Mouse (Mus musculus): ENCODE measurements around the gene Ahsg.
A peak's percentile ranks its signal among the peaks of the same experiment; 100 is the strongest.

The Ahsg gene

DNA sequence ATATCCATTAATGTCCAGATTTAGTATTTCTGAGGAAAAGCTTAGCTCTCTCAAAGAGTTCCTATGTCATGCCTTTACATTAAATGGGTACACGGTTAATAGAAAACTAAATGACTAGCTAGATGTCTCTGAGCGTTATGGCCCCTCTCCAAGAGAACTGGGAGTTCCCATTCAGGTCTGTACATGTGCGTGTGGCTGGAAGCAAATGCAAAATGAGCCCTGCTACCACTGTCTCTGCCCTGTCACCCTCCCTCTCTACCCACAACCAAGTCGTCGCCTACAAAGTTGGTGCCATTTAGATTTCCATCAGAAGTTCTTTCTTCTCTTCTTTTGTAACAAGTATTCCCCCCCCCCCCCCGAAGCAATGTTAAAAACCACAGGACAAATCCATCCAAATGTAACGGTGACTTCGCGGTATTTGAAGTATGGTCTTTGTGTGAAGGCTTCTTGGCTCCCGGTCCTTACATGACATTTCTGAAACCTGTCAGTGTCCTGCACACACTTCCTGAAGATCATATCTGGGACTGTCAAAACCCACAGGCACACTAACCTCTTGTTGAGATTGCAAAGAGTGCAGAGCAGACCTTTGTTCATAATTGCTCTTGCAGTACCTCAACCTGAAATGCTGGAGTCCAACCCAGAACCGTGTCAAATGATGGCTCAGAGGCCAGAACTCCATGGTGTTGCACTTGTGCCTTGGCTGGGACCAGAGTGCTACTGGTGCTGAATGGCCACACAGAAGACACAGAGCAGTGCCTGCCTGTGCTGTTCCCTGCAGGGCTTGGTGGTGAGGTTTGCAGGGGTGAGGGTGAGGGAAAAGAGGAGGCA, at the start of gene Ahsg:
Gene Ahsg (plus strand): TSS at position 595 of the 828 bp plus-strand sequence.
- DNase-seq (ENCODE audit: low spot score), result no peak

- DNase-seq (ENCODE audit: low spot score), result no peak
Observed at GRCm38 (mm10) chr16:22842871-22843270, 48.2 kb upstream of the Ahsg start.

GRCm38 (mm10) chr16:22844061-22844801, 46.8 kb upstream of the Ahsg start:
- DNase-seq (ENCODE audit: low spot score), result peak; percentile 81

GRCm38 (mm10) chr16:22844834-22845233, 46.2 kb upstream of the Ahsg start:
- no peak for DNase-seq (ENCODE audit: low spot score)

DNA sequence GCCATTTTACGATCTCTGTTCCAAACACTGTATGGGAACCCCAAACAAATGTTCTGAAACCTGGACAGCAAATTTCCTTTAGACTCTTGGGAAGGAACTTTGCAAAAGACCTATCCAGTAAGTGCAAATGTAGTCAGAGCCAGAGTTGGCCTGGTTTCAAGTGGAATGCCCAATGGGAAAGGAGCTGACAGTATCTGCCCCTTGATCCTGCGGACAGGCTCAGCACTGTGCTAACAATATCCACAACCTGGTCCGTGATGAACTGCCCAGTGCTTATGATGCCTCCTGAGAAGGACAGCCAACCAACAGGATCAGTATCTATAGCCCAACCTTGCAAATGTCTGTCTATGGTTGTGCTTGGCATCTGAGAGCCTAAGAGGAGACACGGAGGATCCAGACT, 45.6 kb upstream of the Ahsg start:
- DNase-seq (ENCODE audit: low spot score), result no peak

- DNase-seq (ENCODE audit: low spot score), result no peak
Observed at GRCm38 (mm10) chr16:22847686-22848085, 43.4 kb upstream of the Ahsg start.

- no peak for DNase-seq (ENCODE audit: low spot score)
Observed at GRCm38 (mm10) chr16:22848331-22848730, 42.7 kb upstream of the Ahsg start.

DNA sequence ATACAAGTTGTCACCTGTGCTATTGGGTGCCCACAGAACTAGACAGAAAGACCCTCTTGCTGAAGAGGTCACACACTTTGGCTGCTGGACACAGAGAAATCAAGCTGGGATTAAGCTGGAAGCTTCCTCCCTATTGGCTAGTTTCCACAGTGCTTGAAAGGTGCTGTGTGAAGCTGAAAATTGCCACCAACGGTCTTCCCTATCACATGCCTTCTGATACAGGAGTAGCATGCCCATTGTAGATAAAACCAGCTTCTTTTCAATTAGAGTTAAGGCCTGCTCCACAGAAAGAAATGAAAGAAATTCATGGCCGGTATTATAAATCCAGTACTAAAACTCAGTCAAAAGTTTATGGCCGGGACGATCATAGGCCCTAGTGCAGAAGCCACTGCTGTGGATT, 38.4 kb upstream of the Ahsg start:
- DNase-seq (ENCODE audit: low spot score), result no peak

DNA sequence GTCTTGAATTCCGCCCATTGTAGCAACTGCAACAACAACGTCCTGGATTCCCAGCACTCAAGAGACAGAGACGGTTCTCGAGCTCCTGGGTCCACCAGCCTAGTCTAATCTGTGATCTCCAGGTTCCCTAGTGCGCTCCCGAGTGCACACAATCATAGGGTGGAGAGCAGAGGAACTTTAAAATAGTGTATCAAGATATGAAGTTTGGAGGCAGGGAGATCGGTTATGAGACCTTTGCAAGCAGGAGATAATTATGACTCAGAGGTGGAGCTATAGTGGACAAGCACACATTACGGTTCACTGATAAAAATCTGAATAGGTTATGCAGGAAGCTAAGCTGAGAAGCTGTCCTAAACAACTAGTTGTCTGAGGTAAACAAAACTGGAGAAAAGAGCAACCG, 34.3 kb upstream of the Ahsg start:
- DNase-seq (ENCODE audit: low spot score), result no peak

- peak; percentile 99 for DNase-seq (ENCODE audit: low spot score)
Observed at GRCm38 (mm10) chr16:22857431-22858113, 33.5 kb upstream of the Ahsg start, which contains the start of the genes Tbccd1 and Dnajb11. Gene Tbccd1, minus strand, starts transcription at chr16:22857669. Gene Dnajb11, plus strand, starts transcription at chr16:22857845.

GRCm38 (mm10) chr16:22872397-22872796, 18.7 kb upstream of the Ahsg start:
- no peak for DNase-seq (ENCODE audit: low spot score)

DNA sequence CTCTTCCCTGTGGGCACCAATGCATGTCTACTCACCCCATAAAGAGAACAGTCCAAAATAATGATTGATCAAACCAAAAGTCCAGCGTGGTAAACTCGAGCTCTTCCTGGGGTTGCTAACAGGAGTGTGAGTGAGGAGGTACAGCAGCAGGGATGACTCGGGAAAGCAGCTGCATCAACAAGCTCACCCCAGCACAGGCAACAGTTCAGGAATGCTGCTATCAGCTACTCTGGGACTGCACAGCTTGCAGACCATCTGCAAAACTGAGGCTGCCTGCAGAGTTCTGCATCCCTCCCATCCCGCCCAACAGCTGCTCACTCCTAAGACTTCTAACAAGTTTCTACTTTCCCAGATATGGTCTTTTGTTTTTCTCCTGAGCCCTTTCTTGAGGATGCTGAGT, 17.7 kb upstream of the Ahsg start:
- no peak for DNase-seq (ENCODE audit: low spot score)

DNA sequence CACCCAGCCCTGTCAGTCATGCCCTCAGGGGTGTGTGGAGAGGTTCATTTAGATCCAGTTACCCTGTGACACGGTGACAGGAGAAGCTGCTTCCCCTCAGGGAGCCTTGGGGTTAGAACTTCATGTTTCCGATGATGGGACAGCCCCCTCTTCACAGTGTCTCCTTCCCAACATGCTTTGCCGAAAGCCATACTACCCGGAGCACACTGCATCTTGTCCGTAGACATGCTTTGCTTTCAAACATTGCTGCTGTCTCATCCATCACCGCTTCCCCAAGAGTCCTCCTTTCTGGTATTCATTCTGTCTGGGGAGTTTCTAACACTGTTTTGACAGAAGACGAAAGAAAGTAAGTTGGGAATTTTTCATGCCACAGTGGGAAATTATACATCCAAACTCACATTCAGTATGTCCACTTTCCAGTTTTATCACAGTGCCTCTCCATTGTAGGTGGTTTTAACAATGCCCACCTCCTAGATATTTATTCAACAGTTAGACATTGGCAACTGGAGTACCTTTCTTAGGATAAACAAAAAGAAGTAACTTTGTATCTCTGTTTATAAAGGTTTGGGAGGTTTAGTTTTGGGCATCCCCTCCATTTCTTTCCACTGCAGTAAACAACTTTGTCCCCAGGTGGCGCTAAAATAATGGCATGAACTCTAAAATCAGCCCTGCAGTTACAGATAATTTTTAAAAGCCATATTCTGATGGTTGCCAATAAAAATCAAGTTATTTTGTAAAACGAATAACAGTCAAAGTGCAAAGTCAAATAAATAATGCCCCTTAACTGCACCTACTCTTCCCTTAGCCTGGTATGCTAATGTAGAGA, 14.6 kb upstream of the Ahsg start:
- no peak for DNase-seq (ENCODE audit: low spot score)

GRCm38 (mm10) chr16:22877660-22878390, 13.3 kb upstream of the Ahsg start:
- no peak for DNase-seq (ENCODE audit: low spot score)

DNA sequence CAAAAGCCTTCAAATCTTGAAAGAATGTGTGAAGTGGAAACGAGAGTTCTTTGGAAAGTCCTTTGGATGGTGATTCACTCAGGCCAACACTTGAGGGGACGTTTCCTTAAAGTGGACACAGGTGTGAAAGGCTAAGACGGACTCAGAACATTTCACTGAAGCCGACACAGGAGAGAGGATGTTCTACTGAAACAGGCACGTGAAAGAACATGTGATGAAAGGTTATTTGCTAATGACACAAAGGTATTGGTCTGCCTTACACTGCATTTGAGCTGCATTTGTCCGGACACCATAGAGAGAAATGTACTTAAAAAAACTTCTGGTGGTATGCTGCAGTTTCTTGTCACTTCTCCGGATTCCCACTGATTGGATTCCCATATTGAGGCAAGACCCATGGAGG, 12.4 kb upstream of the Ahsg start:
- DNase-seq (ENCODE audit: low spot score), result no peak

GRCm38 (mm10) chr16:22879945-22880595, 11.0 kb upstream of the Ahsg start:
- DNase-seq (ENCODE audit: low spot score), result peak; percentile 27

- no peak for DNase-seq (ENCODE audit: low spot score)
Observed at GRCm38 (mm10) chr16:22880900-22881299, 10.2 kb upstream of the Ahsg start.

GRCm38 (mm10) chr16:22881487-22881886, 9.6 kb upstream of the Ahsg start:
- no peak for DNase-seq (ENCODE audit: low spot score)

- DNase-seq (ENCODE audit: low spot score), result no peak
Observed at GRCm38 (mm10) chr16:22883441-22883840, 7.6 kb upstream of the Ahsg start.

DNA sequence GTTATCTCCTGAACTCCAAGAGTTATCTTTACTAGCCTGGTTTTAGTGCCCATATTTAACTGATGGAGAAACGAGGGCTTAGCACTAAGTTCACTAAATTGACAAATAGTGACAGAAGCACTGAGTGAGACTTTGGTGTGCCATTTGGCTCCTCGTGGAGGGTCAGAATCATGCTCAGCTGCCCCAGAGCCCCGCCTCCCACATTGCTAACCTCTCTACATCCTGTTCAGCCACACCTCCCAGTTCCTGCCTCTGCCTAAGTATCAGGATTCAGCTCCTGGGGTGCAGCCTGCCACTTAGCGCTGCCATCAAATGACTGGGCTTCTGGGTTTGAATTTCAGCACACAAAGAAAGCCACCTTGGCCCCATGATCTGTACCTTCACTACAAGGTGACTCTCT, 5.7 kb upstream of the Ahsg start:
- no peak for DNase-seq (ENCODE audit: low spot score)

DNA sequence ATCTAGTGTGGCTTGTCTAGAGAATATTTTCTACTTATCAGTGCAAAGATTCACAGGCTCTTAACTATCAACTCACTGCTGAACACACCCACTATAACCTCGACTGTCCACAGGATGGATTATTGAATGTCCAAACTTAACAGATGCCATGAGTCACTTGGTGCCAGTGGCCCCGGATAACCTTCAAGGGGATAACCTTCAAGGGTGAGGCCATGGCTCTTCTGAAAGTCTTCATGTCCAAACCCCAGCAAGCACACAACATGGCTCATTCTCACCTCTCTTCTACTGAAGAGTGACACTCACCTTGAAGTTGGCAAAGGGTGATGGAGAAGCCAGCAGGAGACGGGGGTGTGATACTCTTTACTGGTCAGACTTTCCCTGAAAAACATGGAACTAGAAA, 4.4 kb upstream of the Ahsg start:
- no peak for DNase-seq (ENCODE audit: low spot score)

All from testis, postnatal 14 days (tissue).